Mouse (Mus musculus) R1 (cell line): ENCODE results near the gene Myh7b.

Experiments used
- DNase-seq: peaks from one replicate; pipeline ENCODE4 v3.0.0-alpha.2; 2018; ENCODE audit warnings: low read depth, low spot score

Myh7b gene

GRCm38 (mm10) chr2:155633731-155634130 is 22.7 kb downstream of the Myh7b start:
- DNase-seq, result no peak

- no peak for DNase-seq
These were observed 23.6 kb downstream of the Myh7b start for GRCm38 (mm10) chr2:155634562-155634961.

- no peak for DNase-seq
These were observed 24.9 kb downstream of the Myh7b start for GRCm38 (mm10) chr2:155635961-155636360.

GRCm38 (mm10) chr2:155636881-155637280 is 25.9 kb downstream of the Myh7b start:
- no peak for DNase-seq

- no peak for DNase-seq
These were observed 26.4 kb downstream of the Myh7b start for GRCm38 (mm10) chr2:155637411-155637810.

GRCm38 (mm10) chr2:155640656-155641055 is 29.6 kb downstream of the Myh7b start:
- DNase-seq, result no peak

- no peak for DNase-seq
These were observed 30.8 kb downstream of the Myh7b start for GRCm38 (mm10) chr2:155641540-155642472.

- DNase-seq, result no peak
These were observed 34.7 kb downstream of the Myh7b start for GRCm38 (mm10) chr2:155645746-155646145.

- no peak for DNase-seq
These were observed 41.6 kb downstream of the Myh7b start for GRCm38 (mm10) chr2:155652618-155653017.

- DNase-seq, result no peak
These were observed 44.9 kb downstream of the Myh7b start for GRCm38 (mm10) chr2:155655759-155656372.

GRCm38 (mm10) chr2:155662390-155662789 is 51.4 kb downstream of the Myh7b start:
- no peak for DNase-seq

GRCm38 (mm10) chr2:155663097-155663496 is 52.1 kb downstream of the Myh7b start:
- no peak for DNase-seq

GRCm38 (mm10) chr2:155663910-155664460 is 53.0 kb downstream of the Myh7b start:
- DNase-seq, result peak; percentile 45

- DNase-seq, result no peak
These were observed 56.9 kb downstream of the Myh7b start for GRCm38 (mm10) chr2:155667881-155668280.

GRCm38 (mm10) chr2:155668461-155668860 is 57.4 kb downstream of the Myh7b start:
- peak; percentile 71 for DNase-seq

GRCm38 (mm10) chr2:155671236-155671635 is 60.2 kb downstream of the Myh7b start:
- no peak for DNase-seq

- DNase-seq, result peak; percentile 71
These were observed 62.5 kb downstream of the Myh7b start for GRCm38 (mm10) chr2:155673546-155673945.

GRCm38 (mm10) chr2:155675118-155675517 is 64.1 kb downstream of the Myh7b start:
- no peak for DNase-seq

- no peak for DNase-seq
These were observed 68.6 kb downstream of the Myh7b start for GRCm38 (mm10) chr2:155679586-155680110.

GRCm38 (mm10) chr2:155680591-155680990 is 69.6 kb downstream of the Myh7b start:
- DNase-seq, result no peak

GRCm38 (mm10) chr2:155681194-155681593 is 70.2 kb downstream of the Myh7b start:
- no peak for DNase-seq

- DNase-seq, result no peak
These were observed 70.9 kb downstream of the Myh7b start for GRCm38 (mm10) chr2:155681874-155682273.
